Mouse (Mus musculus) hindbrain, embryonic 14.5 days (tissue): Measurements from ENCODE around the gene Poc1a. TPM values are rescaled to one million over a fixed set of nuclear protein-coding genes. Genes with fewer than 3 reads are reported as not detected.

Experiments used
- ATAC-seq: fragments of 200-750 bp; cut with Nextera tagmentation; 2 replicates; pipeline ENCODE4 v1.8.0; 2017; ENCODE audit warnings: moderate number of reproducible peaks, mild to moderate bottlenecking, moderate TSS enrichment, moderate library complexity; ENCODE audit not compliant: low FRiP score
- DNase-seq: peaks from one replicate; pipeline ENCODE4 v3.0.0-alpha.2; 2015; ENCODE audit warnings: low spot score
- H3K27ac ChIP-seq: fragments of 300-500 bp; sonication (generic); 2 replicates; pipeline ENCODE4 v1.5.1; 2014; ENCODE audit warnings: mild to moderate bottlenecking, moderate library complexity
- H3K27me3 ChIP-seq: fragments of 300-500 bp; sonication (generic); 2 replicates; pipeline ENCODE4 v1.6.1; 2014; ENCODE audit warnings: mild to moderate bottlenecking, low read length, mixed read lengths; ENCODE audit not compliant: control insufficient read depth, insufficient read depth
- H3K36me3 ChIP-seq: fragments of 300-500 bp; sonication (generic); replicated peaks from 2 replicates; pipeline ENCODE4 v1.6.1; 2014; ENCODE audit not compliant: control insufficient read depth, insufficient read depth
- H3K4me1 ChIP-seq: fragments of 300-500 bp; sonication (generic); replicated peaks from 2 replicates; pipeline ENCODE4 v1.6.1; 2014; ENCODE audit warnings: antibody characterized with exemption, low read length, mixed read lengths; ENCODE audit not compliant: control insufficient read depth, insufficient read depth
- H3K4me2 ChIP-seq: fragments of 300-500 bp; sonication (generic); replicated peaks from 2 replicates; pipeline ENCODE4 v1.6.1; 2014; ENCODE audit warnings: mild to moderate bottlenecking, moderate library complexity
- H3K4me3 ChIP-seq: fragments of 300-500 bp; sonication (generic); replicated peaks from 2 replicates; pipeline ENCODE4 v1.5.1; 2014; ENCODE audit warnings: mild to moderate bottlenecking, low read length
- H3K9ac ChIP-seq: fragments of 300-500 bp; sonication (generic); 2 replicates; pipeline ENCODE4 v1.6.1; 2014
- H3K9me3 ChIP-seq: fragments of 300-500 bp; sonication (generic); 2 replicates; pipeline ENCODE4 v1.6.1; 2016; ENCODE audit warnings: low read length; ENCODE audit not compliant: control insufficient read depth
- WGBS: fragments of 180-500 bp; shearing (Covaris S2); extraction: QIAGEN DNeasy Blood & Tissue Kit; methylation state at CpG from one replicate; pipeline ENCODE4 v1.1.7; 2014; 5-methylcytosine and 5-hydroxymethylcytosine counted together
- polyA plus RNA-seq: library from polyadenylated mRNA; unstranded; fragments of >200 nt; fragmentation: Nextera tagmentation; extraction: Ambion mirVana; gene quantifications from 2 replicates; pipeline ENCODE4 v1.2.1, GENCODE M21; 2014

The Poc1a gene
- polyA plus RNA-seq, 1 experiment from 2014 or later: 7.3 TPM

DNA sequence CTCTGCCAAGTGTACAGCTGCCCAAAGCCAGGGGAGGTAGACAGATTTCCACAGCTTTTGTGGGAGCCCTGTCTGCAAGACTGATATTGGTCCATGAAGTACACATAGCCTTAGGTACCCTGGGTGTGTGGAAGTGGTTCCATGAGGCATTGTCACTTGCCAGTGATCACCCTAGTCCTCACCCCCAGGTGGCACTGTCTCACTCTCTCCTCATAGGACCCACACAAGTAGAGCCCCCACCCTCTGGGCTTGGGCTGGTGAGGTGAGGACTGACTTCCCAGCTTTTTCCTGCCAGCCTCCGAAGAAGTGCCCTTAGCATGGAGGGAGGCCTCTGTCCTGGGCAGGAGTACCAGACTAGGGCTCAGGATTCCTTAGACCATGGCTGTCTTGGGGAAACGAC, 68.2 kb downstream of the Poc1a start:
- H3K4me3 ChIP-seq: no peak overlapping the region
- no peaks in the 10 kb centered on the region for H3K9me3 ChIP-seq
- no peaks in the 10 kb centered on the region for H3K36me3 ChIP-seq
- H3K27me3 ChIP-seq: no peaks in the 10 kb centered on the region
- H3K27ac ChIP-seq: no peak overlapping the region
- H3K4me2 ChIP-seq: no peak overlapping the region
- peaks cover 6% of the 10 kb centered on the region; the same call in 1 of the 2 replicates for H3K4me1 ChIP-seq
- WGBS: 60% methylated on average over 2 of the region's 2 CpGs
- no peak for DNase-seq
- H3K9ac ChIP-seq: no peak overlapping the region
- peak; percentile 31; the same call in 1 of the 2 replicates for ATAC-seq

DNA sequence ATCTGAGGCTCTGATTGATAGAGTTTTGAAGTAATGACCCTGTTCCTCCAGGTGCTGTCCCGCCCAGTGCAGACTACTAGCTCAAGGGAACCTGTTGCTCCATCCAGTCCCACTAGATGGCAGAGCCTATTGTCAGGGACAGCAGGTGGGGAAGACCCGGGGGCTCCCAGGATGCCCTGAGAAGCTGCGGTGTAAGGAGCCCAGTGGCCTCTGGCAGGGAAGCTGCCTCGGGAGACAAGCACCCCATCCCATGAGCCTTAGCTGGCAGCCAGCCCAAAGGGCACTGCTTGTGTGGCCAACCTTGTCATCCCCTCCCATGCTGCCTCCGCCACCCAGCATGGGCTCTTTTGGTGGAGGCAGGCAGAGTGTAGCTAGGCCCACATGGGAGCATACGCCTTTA, 70.3 kb downstream of the Poc1a start:
- H3K36me3 ChIP-seq: no peaks in the 10 kb centered on the region
- H3K27ac ChIP-seq: no peak overlapping the region
- no peak overlapping the region for H3K4me2 ChIP-seq
- H3K4me3 ChIP-seq: no peak overlapping the region
- ATAC-seq (no peak), DNase-seq (no peak)
- 0 out of 2 replicates have a peak, but pooled peaks cover 4% of the 10 kb centered on the region for H3K4me1 ChIP-seq
- H3K9me3 ChIP-seq: no peaks in the 10 kb centered on the region
- no peaks in the 10 kb centered on the region for H3K27me3 ChIP-seq
- H3K9ac ChIP-seq: no peak overlapping the region
- 64% methylated on average over 6 of the region's 6 CpGs for WGBS

DNA sequence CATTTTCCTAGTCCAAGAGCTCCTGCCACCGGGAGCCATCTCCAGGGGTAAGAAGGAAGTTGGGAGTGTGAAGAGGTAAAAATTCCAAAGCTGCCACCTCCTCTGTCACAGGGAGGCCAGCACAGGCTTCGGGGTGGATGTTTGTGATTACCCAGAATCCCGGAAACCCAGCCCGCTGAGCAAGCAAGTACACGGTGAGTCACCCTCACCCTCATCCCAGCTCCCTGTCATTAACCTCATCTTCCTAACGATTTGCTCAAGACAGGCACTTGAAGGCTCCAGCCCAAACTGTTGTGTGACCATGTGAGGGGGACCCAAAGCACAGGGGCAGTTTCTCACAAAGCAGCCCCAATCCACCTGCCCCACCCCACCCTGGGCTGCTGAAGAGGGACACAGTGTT, 72.9 kb downstream of the Poc1a start:
- Histone ChIP-seq H3K4me2 (no peak overlapping the region), H3K9ac (no peak overlapping the region), H3K36me3 (no peaks in the 10 kb centered on the region), H3K9me3 (no peaks in the 10 kb centered on the region), H3K27me3 (no peaks in the 10 kb centered on the region), H3K4me1 (0 out of 2 replicates have a peak, but pooled peaks cover 4% of the 10 kb centered on the region), H3K4me3 (no peak overlapping the region), H3K27ac (no peak overlapping the region)
- no peak for ATAC-seq
- 77% methylated on average over 6 of the region's 6 CpGs for WGBS
- DNase-seq: no peak

DNA sequence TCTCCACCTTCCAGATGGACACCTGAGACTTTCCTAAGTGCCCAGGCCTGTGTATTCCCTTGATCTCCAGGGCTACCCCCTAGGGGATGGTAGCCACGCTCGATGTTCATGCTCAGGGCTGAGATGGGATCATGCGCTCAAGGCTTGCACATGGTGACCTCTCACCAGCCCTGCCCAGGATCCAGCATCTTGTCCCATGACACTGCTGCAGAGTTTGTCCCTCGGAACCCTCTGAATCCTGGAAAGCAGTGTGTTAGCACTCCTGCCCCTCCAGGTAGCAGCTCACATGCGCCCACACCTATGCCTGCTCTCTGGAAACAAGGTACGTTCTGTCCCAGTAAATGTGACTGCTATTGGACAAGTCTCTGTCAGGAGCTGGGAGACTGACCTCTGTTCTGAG, 73.9 kb downstream of the Poc1a start:
- WGBS: 91% methylated on average over 6 of the region's 6 CpGs

DNA sequence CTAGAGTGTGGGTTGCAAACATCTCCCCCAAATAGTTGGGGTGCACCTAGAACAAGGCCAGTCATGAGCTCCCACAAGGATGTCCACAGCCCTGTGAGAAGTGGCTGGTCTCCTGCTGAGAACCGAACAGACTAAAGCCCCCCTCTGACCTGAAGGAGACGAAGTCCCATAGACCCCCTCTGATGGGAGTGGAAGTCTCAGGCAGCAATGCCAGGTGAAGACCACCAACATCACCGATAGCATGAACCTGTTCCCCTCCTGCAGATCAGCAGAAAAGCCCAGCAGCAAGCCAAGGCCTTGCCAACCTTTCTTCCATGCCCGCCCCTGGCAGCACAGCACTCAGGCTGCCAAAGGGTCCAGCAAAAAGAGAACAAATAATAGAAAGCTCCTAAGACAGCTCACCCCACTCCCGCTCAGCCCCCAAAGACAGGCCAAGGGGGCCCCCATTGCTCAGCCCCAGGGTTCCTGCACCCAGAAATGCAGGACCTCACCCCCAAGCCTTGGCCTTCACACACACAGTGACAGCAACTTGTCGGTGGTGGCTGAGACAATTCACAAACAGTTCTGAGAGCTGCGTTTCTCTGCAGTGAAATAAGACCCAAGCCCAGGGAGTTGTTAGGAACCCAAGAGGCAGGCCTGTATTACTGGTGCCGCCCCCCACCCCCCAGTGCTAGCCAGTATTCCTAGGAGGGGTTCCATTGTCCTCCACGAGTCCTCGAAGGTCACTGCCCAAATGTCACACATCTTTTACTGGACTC, 74.5 kb downstream of the Poc1a start:
- no peak for DNase-seq
- no peaks in the 10 kb centered on the region for H3K27me3 ChIP-seq
- no peak overlapping the region for H3K27ac ChIP-seq
- no peak overlapping the region for H3K4me3 ChIP-seq
- WGBS: 67% methylated on average over 10 of the region's 10 CpGs
- H3K4me1 ChIP-seq: 0 out of 2 replicates have a peak, but pooled peaks cover 4% of the 10 kb centered on the region
- no peak for ATAC-seq
- H3K9me3 ChIP-seq: no peaks in the 10 kb centered on the region
- no peak overlapping the region for H3K9ac ChIP-seq
- H3K4me2 ChIP-seq: no peak overlapping the region
- no peaks in the 10 kb centered on the region for H3K36me3 ChIP-seq

More for the DNA sequence above, 73.9 kb downstream of the Poc1a start:
- no peak for DNase-seq
- no peak overlapping the region for H3K4me2 ChIP-seq
- no peak for ATAC-seq
- H3K27me3 ChIP-seq: no peaks in the 10 kb centered on the region
- H3K27ac ChIP-seq: no peak overlapping the region
- no peaks in the 10 kb centered on the region for H3K9me3 ChIP-seq
- H3K9ac ChIP-seq: no peak overlapping the region
- 0 out of 2 replicates have a peak, but pooled peaks cover 4% of the 10 kb centered on the region for H3K4me1 ChIP-seq
- no peak overlapping the region for H3K4me3 ChIP-seq
- H3K36me3 ChIP-seq: no peaks in the 10 kb centered on the region

DNA sequence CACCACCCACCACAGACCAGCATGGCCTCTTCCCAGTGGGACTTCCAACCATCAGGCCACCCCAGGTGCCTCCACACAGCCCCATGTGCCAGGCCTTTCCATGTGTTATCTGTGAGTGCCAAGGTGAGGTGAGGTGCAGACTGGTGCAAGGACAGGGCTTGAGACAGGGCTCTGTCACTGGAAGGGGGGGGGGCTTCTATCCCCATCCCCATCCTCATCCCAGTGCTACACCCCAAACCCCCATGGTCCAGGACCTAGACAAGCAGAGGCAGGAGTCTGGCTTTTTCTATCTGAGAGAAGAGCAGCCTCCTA, 75.1 kb downstream of the Poc1a start:
- H3K4me2 ChIP-seq: no peak overlapping the region
- H3K4me1 ChIP-seq: 0 out of 2 replicates have a peak, but pooled peaks cover 4% of the 10 kb centered on the region
- no peaks in the 10 kb centered on the region for H3K27me3 ChIP-seq
- no peak overlapping the region for H3K4me3 ChIP-seq
- DNase-seq: no peak
- no peak for ATAC-seq
- H3K36me3 ChIP-seq: no peaks in the 10 kb centered on the region
- H3K9ac ChIP-seq: no peak overlapping the region
- H3K9me3 ChIP-seq: no peaks in the 10 kb centered on the region
- H3K27ac ChIP-seq: no peak overlapping the region

DNA sequence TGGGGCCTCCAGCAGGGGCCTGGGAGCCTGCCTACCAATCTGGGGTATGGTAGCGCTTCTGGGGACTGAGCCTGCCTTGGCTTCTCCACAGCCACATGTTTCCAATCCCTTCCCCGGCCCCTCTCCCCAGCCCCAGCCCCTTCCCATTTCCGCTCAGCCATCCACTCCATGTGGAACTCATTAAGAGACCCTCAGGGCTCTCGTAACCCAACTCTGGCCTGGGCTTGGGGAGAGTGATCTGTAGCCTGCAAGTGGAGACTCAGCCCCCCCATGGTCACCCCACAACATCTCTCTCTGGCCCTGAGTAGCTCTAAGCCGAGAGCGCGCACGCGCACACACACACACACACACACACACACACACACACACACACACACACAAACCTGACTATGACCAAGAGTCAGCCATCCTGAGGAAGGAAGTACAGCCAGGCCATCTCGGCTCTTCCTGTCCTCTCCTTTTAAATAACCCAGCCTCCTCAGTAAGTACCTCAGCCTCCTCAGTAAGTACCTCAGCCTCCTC, 75.5 kb downstream of the Poc1a start:
- 0 out of 2 replicates have a peak, but pooled peaks cover 4% of the 10 kb centered on the region for H3K4me1 ChIP-seq
- 77% methylated on average over 10 of the region's 10 CpGs for WGBS
- DNase-seq (no peak), ATAC-seq (no peak)
- no peak overlapping the region for H3K9ac ChIP-seq
- H3K27ac ChIP-seq: no peak overlapping the region
- no peak overlapping the region for H3K4me2 ChIP-seq
- no peak overlapping the region for H3K4me3 ChIP-seq
- H3K27me3 ChIP-seq: no peaks in the 10 kb centered on the region
- no peaks in the 10 kb centered on the region for H3K9me3 ChIP-seq
- H3K36me3 ChIP-seq: no peaks in the 10 kb centered on the region

DNA sequence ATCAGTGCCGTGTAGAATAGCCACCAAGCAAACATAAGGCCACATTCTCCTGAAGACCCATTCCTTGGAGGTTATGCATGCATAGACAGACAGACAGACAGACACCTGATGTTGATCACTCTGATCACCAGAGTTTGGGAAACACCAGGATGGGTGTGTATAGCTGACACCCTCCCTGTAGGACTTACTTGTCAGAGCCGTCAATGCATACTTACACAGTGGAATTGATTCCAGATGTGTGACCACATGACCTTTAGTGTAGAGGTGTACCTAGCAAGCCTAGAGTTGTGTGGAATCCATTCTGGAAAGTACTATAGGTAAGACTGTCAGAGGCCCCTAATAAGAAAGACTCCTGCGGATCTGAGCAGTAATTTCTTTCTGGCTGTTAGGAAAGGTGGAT, 76.3 kb downstream of the Poc1a start:
- no peaks in the 10 kb centered on the region for H3K9me3 ChIP-seq
- H3K4me2 ChIP-seq: no peak overlapping the region
- H3K4me3 ChIP-seq: no peak overlapping the region
- no peak overlapping the region for H3K27ac ChIP-seq
- ATAC-seq (no peak), DNase-seq (no peak)
- 83% methylated on average over 3 of the region's 3 CpGs for WGBS
- H3K27me3 ChIP-seq: no peaks in the 10 kb centered on the region
- no peaks in the 10 kb centered on the region for H3K36me3 ChIP-seq
- H3K4me1 ChIP-seq: 0 out of 2 replicates have a peak, but pooled peaks cover 4% of the 10 kb centered on the region
- H3K9ac ChIP-seq: no peak overlapping the region

DNA sequence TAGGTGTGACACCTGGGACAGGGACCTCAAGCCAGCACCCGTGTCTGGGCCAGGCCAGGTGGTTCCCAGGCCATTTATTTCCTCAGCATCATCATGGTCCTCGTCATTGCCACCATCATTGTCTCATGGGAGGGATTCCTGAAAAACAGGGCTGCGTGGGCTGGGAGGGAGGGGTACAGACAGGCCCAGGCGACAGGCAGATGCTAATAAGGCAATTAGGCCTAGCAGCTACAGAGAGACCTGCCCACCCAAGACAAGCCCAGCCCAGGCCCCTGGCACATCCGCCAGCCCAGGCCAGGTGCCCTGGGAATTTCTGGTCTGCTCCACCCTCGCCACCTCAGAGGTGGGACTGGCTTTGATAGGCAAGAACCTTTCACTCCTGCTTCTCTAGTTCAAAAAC, 78.4 kb downstream of the Poc1a start:
- Histone ChIP-seq H3K4me2 (no peak overlapping the region), H3K27me3 (no peaks in the 10 kb centered on the region), H3K4me1 (0 out of 2 replicates have a peak, but pooled peaks cover 4% of the 10 kb centered on the region), H3K9ac (no peak overlapping the region), H3K36me3 (no peaks in the 10 kb centered on the region), H3K9me3 (no peaks in the 10 kb centered on the region), H3K4me3 (no peak overlapping the region), H3K27ac (no peak overlapping the region)
- ATAC-seq: no peak
- WGBS: 49% methylated on average over 6 of the region's 6 CpGs
- no peak for DNase-seq
